Mouse (Mus musculus): ENCODE data around the gene Hs3st2.

- no peak for TF ChIP-seq HCFC1 (IDR thresholded peaks at IDR 0.05; ENCODE audit: borderline replicate concordance, insufficient read depth, low read length)
- no peak for TF ChIP-seq CHD2 (IDR thresholded peaks at IDR 0.05; ENCODE audit: low read depth, low read length)
- no peak for TF ChIP-seq ZNF384 (IDR thresholded peaks at IDR 0.05; ENCODE audit: low read depth, low read length)
Measured at GRCm38 (mm10) chr7:121533639-121534038, 142.0 kb downstream of the Hs3st2 start.
